Mouse (Mus musculus) cerebellum, adult 11 months (tissue): ENCODE measurements at regions not wholly inside any gene's neighbourhood (a gene's known extent, or its start where the extent isn't known, plus 50 kb on each side); places are given as distances from the start of the nearest gene placed in this dataset.

Source experiments
- DNase-seq: peaks from one replicate; pipeline ENCODE4 v3.0.0; 2022

DNA sequence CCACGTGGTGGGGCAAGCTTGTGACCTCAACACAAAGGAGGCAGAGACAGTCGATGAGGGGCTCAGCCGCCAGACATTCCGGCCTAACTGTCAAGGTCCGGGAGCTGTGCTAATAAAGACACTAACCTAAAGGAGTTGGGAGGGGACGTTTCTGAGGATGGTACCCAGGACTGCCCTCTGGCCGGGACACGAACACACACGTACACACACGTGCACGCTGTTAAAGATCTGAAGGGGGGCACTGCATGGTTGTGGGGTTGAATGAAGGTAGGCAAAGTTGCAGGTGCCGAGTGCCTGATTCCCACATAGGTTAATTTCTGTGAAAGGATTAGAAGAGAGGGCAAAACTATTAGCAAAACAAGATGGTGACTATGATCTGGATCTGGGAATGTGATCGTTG, 65.4 kb upstream of the Mitf start:
- no peak for DNase-seq

DNA sequence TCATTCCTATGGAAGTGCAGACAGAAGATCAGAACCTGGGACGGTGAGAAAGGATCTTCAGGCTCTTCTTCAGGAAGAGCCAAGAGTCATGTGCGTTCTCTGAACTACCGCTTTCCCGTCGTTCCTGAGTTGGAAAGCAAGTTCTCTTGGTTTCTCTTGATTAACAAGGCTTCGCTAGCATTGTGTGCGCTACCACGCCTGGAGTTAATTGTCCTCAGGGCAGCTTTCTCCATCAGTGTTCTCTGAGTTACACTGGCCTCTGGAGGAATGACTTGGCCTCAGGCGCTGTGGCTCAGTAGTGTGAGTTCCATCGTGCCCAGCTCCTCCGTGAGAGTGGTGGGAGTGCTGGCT, 66.0 kb upstream of the Mitf start:
- DNase-seq = no peak

DNA sequence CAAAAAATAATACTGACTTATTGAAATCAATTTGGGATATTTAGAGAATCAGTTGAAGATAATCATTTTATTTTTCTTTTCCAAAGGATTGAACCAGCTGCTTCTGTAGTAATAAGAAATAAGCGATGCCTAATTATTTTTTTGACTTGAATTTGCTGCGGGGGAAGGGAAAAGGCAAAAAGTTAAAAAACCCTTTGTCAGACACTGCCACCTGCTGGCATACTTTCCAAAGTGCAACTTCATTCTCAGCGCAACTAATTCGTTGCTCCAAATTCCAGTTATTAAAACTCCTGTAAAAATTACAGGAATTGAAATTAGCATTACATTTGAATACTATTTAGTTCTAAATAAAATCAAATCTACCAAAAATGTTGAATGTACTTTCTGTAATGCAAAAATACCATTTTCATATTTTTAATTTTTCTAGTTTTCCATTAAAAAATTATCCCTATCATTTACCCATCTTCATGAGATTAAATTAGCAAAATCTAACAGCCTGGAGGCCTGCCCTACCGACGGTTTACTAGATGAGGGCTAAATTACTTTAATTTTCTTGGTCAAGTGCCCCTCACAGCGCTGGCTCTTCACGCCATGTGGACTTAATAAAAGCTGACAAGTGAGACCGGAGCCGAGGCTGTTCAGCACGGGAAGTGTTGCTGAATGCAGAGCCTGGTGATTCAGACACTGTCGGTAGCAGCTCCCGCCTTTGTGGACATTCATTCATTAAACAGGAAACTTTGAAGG, 66.6 kb upstream of the Mitf start:
- peak; percentile 11 for DNase-seq

DNA sequence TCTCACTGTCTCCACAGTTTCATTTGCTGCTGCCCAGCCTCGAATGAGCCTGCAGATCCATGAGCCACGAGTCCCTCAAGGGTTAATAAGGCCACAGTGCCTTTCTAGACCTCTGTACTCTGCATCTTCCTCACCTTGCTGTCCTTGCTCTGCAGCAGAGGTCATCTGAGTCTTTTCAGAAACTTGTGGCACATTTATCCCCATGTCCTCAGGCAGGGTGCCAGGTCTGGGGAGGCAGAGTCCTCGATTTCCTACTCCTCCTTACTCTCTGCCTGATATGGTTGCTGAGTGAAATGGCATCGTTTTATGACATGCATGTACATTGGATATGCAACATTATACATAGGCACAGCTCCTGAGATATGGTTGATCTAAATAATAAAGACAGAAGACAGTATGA, 68.0 kb upstream of the Mitf start:
- no peak for DNase-seq

DNA sequence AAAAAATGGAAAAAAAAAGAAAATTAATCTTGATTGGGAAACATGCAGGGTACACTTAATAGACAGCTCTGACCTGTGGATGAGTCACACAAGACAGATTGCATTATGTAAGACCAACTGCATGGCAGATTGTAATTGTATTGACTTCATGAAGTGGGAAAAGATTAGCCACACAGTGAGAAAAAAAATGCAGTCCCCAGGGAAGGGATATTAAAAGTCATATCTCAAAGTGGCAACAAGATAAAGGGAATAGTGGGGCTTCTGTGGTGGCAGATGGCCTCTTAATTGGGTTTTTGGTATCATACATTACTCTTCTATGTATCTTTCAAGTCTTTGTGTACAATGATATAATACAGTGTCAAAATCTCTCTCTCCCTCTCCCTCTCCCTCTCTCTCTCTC, 76.0 kb upstream of the Mitf start:
- DNase-seq = no peak

DNA sequence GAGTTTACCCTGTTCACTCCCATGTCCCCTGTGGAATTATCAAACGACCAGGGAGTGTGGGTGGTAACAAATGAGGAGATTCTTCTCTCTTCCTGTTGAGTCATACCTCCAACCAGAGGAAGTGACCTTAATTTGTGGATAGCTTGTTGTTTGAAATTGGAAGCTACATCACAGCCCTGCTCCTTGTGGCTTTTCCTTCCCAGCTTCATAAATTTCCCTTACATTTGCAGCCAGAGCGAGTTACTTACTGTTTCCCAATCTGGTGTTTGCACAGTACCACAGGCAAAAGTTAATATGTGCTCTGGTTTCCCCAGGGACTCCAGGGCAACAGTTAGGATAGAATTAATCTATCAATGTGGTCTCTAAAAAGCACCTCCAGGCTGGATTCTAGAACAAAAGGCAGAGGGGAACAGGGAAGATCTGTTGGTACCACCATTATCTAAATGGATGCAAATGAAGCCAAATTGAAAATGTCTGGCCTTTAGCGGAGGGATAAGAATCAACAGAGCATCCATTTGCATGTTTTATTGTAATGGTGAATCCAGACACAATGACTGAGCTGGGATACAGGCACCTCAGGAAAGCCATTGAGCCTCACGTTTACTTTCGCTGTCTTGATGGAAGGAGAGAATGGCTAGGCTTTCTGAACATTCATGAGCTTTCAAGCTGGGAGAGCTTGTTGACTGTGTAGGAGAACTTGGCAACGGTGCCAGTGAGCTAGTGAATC, 88.5 kb upstream of the Mitf start:
- DNase-seq = no peak

DNA sequence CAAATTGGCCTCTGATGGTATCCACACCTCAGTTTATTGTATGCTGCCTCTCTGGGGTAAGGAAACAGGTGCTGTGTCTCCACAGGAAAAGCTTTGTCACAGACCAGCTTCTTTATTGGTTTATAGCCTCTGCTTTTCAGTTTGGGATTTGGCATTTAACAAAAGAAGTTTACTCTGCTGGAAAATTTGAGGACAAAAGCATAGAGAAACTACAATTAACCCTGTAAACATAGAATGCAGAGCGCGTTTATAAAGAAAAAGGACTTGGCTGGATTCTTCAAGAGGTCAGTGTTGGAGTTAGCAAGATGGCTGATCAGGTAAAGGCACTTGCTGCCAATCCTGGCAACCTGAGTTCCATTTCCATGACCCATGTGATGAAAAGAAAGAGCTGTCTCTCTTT, 90.1 kb upstream of the Frmd4b start:
- no peak for DNase-seq

DNA sequence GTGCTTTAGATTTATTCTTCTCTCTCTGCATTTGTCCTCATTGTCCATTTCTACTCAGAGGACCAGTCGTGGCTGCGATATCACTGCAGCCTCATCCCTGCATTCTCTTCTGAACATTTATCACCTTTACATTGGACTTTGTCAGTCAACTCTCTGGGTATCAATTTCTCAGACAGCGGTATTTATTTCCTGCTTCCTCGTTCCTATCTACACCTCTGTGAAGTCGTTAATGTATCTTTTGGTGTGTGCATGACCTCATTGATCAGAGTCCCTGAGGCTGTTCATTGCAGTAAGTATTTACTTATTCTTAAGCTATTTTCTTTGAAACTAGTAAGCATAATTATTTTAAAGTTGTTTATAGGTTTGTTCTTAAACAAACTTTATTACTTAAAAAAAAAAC, 87.0 kb upstream of the Frmd4b start:
- no peak for DNase-seq

DNA sequence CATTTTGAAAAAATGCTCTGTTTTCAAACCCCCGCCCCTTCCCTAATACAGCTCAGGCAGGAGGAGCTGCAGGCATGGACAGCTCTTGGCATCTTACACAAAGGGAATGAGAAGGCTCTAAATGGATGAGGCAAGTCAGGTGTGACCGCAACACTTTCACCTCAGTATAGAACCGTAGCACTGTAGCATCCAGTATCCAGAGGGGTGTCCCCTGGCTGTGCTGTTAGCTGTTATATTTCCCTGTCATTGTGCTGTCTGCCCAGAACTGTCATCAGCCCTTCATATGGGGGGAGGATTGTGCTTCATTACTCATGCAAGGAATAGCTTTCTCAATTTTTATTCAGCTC, 82.4 kb upstream of the Frmd4b start:
- no peak for DNase-seq

DNA sequence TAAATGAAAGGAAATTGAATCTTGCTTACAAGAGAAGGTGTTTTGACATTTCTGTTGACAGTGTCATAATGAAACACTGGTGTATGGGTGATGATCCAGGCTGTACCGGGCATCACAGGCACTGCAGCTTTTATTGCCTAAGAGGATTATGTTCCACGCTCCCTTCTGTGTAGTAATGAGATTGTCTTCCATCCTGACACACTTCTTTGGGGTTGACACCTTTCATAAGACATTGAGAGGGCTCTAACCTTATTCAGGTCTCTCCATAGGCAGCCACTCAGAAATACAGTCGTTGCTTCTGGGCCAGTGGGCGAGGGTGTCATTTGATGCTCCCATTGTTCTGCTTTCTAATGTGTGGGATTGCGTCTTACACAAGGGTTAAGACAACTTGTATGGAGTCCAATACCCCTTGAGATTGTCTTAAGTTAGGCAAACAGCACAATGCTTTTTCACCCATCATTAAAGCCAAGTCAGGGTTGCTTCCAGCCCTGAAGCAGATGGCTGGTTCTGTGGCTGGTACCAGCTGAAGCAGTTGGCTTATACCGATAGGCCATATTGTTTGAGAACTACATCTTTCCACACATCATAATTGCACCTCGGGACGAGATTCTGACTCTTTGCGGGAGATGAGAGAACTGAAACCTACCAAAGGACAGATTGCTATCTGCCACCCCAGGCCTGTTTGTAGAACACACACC, 81.9 kb upstream of the Frmd4b start:
- DNase-seq = no peak

DNA sequence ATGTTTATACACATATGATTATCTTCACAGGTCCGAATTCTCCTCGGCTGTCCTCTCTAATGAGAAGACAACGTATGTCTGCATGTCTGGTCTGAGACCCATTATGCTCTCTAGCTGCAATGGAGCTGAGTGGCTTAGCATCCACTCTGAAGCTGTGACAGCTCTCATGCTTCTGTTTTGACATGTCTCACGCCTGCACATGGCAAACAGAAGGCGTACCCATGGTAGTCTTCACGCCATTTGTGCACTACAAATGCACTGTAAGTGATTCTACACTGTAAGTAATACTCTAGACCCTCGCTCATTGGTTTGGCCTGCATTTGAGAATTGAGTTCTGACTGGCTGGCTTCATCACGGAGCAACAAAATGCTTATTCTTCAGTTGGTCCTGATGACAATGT, 75.9 kb upstream of the Frmd4b start:
- no peak for DNase-seq

DNA sequence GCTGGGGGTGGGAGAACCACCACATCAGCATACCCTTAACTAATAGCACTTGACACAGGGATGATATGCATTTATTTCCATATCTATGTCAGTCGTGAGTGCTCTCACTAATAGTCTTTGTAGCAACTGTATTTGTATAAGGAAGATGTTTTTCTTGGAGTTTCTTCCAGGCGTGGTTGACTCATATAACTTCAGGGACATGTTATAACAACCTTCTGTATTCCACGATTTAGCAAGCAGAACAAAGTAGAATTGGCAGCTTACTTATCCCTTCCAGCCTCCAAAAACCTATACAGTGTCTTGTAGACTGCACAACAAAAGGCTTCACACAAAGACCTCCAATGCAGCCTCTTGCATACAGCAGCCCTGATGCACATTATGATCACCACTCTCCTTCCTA, 73.8 kb upstream of the Frmd4b start:
- DNase-seq = no peak

DNA sequence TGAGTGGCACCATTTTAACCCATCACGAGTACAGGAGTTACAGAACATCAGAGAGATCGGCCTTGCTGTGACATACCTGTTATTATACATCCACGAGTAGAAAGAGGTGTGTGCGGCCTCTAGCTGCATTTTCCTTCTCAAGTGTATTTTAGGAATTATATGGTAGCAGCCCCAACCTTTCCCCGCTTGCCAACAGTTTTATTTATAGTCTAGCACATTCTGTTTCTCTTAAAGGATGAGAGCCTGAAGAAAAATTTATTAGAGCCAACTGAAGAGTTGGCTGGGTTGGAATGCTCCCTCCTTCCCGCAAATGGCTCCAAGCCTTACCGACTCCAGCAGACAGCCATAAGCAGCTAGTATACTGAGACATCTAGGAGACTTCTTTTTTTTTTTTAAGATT, 67.0 kb upstream of the Frmd4b start:
- DNase-seq = no peak

DNA sequence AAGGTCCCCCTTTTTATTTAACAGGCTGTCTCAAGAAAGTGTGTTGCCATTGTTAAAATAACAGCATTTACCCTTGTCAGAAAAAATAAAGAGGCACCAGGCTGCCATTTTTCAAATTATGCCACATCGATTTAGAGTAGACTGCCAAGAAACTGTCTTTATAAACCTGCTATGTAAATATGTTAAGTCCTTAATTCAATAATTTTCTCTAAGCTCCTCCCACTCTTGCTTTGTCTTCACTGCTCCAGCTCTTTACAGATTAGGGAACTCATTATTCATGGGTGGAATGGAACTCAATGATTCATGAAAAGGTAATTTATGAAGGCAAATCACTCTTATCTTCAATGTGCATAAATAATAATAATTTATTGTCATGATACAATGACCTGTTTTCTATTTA, 64.9 kb upstream of the Frmd4b start:
- no peak for DNase-seq

DNA sequence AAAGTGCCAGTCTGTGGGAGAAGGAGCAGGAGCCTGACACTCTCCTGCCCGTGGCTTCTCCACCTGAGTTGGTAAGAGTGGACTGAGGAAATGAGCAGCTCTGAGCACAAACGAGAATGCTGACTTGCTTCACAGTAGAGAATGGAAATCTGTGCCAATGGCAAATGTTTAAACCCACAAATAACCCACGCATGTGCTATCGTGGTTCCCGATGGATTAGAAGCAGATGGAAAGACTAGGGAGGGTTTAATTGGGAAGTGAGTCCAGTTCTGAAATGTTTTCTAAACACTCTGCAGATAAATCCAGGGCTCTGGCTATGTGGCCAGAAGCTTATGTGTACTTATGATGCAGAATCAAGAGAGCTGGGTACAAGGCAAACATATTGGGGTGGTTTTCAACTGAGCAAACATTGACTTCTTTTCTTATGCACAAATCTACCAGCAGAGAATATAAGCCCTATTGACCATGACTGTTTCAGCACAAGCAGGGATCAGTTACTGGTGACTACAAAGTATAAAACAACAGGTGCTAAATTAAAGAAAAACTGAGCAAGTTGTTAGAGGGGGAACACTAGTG, 57.9 kb upstream of the Frmd4b start:
- DNase-seq = no peak

DNA sequence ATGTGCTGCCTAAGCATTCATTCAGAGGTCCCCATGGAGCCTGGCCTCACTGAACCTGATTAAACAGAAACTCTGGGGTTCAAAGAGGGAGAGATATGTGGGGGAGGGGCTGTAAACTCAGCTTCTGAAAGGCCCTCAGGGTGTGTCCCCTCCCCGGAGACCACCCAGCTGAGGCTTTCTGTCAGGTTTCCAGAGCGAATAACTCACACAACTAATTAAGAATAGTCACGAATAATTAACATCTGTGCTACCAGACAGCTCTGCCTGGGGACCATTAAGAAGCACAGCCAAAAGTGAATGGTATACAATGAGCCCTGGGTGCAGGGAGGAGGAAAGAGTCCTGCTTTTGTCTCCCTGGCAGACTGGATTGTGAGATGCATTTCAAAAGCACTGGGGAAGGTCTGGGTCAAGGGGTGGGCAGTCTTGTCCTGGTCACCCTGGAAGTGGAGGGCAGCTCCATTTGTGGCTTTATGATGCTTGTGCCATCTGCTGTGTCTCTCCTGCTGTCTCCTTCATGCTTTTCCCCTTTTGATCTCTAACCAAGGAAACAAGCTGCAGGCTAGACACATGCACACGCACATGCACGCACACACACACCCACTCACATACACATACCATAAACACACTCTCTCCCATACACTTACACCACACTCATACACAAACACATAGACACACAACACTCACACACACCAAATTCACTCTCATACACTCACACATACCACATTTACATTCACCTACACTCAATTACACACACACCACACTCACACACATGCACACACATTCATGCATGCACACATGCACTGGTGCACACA, 49.7 kb upstream of the Frmd4b start:
- DNase-seq = no peak
